Comparison of ENCODE assay signal across 11 mouse cellular contexts in the genomic region with DNA sequence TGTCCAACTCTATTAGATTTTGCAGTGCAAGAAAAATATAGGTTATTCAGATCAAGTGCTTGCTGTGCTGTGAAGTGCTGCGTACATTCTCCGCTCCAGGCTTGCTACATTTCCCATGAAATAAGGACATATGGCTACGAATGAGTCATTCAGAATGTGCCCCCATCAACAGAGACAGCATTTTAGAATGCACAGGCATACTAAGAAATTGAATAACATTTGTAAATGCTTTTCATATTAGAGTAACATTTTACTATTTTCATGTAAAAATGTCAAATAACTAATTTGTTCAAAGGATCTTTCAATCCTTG.
"Had no signal": no experiment of that assay in that cellular context is flagged by ENCODE, and none has a peak within 500 bp of the region (broad histone marks: within the 10 kb centered on the region; RNA-seq: fewer than 3 reads in every experiment).

No protein-coding gene starts in this region.

- DNase-seq: lung, adult 18-20 months; lung, embryonic 14.5 days; lung, postnatal 10 days; lung, postnatal 4 days; midbrain, embryonic 14.5 days; retina, postnatal 1 day; right cerebral cortex, postnatal 14 days; right cerebral cortex, postnatal 4 days; spleen, adult 18-20 months; thymus, postnatal 14 days; thymus, postnatal 36 days had no signal
